Mouse (Mus musculus): ENCODE results near the gene Galnt9. TPM values are rescaled to one million over a fixed set of nuclear protein-coding genes. Genes with fewer than 3 reads are reported as not detected.
A peak's percentile ranks its signal among the peaks of the same experiment; 100 is the strongest.

Galnt9 gene
- polyA plus RNA-seq, 1 experiment: 0.46 TPM

- Histone ChIP-seq H3K27ac (ENCODE audit: insufficient read depth, low read length) (no peak overlapping the region), H3K4me3 (ENCODE audit: insufficient read depth, low read length) (no peak overlapping the region), H3K4me1 (ENCODE audit: control insufficient read depth, insufficient read depth, low read length) (no peaks in the 10 kb centered on the region)
- no peak for TF ChIP-seq POLR2A (IDR thresholded peaks at IDR 0.05; ENCODE audit: low read depth, low read length)
- no peak for TF ChIP-seq CTCF (IDR thresholded peaks at IDR 0.05; ENCODE audit: borderline replicate concordance, insufficient read depth, low read length)
Measured at GRCm38 (mm10) chr5:110596086-110596780, 52.1 kb downstream of the Galnt9 start.

- no peak overlapping the region for H3K27ac ChIP-seq (ENCODE audit: insufficient read depth, low read length)
- TF ChIP-seq CTCF (IDR thresholded peaks at IDR 0.05; ENCODE audit: borderline replicate concordance, insufficient read depth, low read length) (no peak), POLR2A (IDR thresholded peaks at IDR 0.05; ENCODE audit: low read depth, low read length) (no peak)
- H3K4me1 ChIP-seq (ENCODE audit: control insufficient read depth, insufficient read depth, low read length): no peaks in the 10 kb centered on the region
- H3K4me3 ChIP-seq (ENCODE audit: insufficient read depth, low read length): no peak overlapping the region
Measured at GRCm38 (mm10) chr5:110597502-110597901, 53.3 kb downstream of the Galnt9 start.

- Histone ChIP-seq H3K4me1 (ENCODE audit: control insufficient read depth, insufficient read depth, low read length) (no peaks in the 10 kb centered on the region), H3K4me3 (ENCODE audit: insufficient read depth, low read length) (no peak overlapping the region), H3K27ac (ENCODE audit: insufficient read depth, low read length) (no peak overlapping the region)
- TF ChIP-seq CTCF (IDR thresholded peaks at IDR 0.05; ENCODE audit: borderline replicate concordance, insufficient read depth, low read length) (no peak), POLR2A (IDR thresholded peaks at IDR 0.05; ENCODE audit: low read depth, low read length) (no peak)
Measured at GRCm38 (mm10) chr5:110598298-110599095, 54.3 kb downstream of the Galnt9 start.

- Histone ChIP-seq H3K27ac (ENCODE audit: insufficient read depth, low read length) (no peak overlapping the region), H3K4me3 (ENCODE audit: insufficient read depth, low read length) (no peak overlapping the region), H3K4me1 (ENCODE audit: control insufficient read depth, insufficient read depth, low read length) (peaks cover 3% of the 10 kb centered on the region; the same call in 1 of the 2 replicates)
- TF ChIP-seq POLR2A (IDR thresholded peaks at IDR 0.05; ENCODE audit: low read depth, low read length) (no peak), CTCF (IDR thresholded peaks at IDR 0.05; ENCODE audit: borderline replicate concordance, insufficient read depth, low read length) (no peak)
Measured at GRCm38 (mm10) chr5:110603016-110603685, 59.0 kb downstream of the Galnt9 start.

GRCm38 (mm10) chr5:110604311-110604710 is 60.2 kb downstream of the Galnt9 start:
- H3K27ac ChIP-seq (ENCODE audit: insufficient read depth, low read length): peak overlapping the region; percentile 45; the same call in 1 of the 2 replicates
- H3K4me3 ChIP-seq (ENCODE audit: insufficient read depth, low read length): no peak overlapping the region
- TF ChIP-seq CTCF (IDR thresholded peaks at IDR 0.05; ENCODE audit: borderline replicate concordance, insufficient read depth, low read length) (no peak), POLR2A (IDR thresholded peaks at IDR 0.05; ENCODE audit: low read depth, low read length) (no peak)
- H3K4me1 ChIP-seq (ENCODE audit: control insufficient read depth, insufficient read depth, low read length): peaks cover 3% of the 10 kb centered on the region; the same call in 1 of the 2 replicates

GRCm38 (mm10) chr5:110605531-110606221 is 61.5 kb downstream of the Galnt9 start:
- no peak overlapping the region for H3K4me3 ChIP-seq (ENCODE audit: insufficient read depth, low read length)
- no peak overlapping the region for H3K27ac ChIP-seq (ENCODE audit: insufficient read depth, low read length)
- TF ChIP-seq POLR2A (IDR thresholded peaks at IDR 0.05; ENCODE audit: low read depth, low read length) (no peak), CTCF (IDR thresholded peaks at IDR 0.05; ENCODE audit: borderline replicate concordance, insufficient read depth, low read length) (no peak)
- H3K4me1 ChIP-seq (ENCODE audit: control insufficient read depth, insufficient read depth, low read length): peaks cover 3% of the 10 kb centered on the region; the same call in 1 of the 2 replicates

- Histone ChIP-seq H3K27ac (ENCODE audit: insufficient read depth, low read length) (no peak overlapping the region), H3K4me3 (ENCODE audit: insufficient read depth, low read length) (no peak overlapping the region), H3K4me1 (ENCODE audit: control insufficient read depth, insufficient read depth, low read length) (peaks cover 3% of the 10 kb centered on the region; the same call in 1 of the 2 replicates)
- no peak for TF ChIP-seq POLR2A (IDR thresholded peaks at IDR 0.05; ENCODE audit: low read depth, low read length)
- no peak for TF ChIP-seq CTCF (IDR thresholded peaks at IDR 0.05; ENCODE audit: borderline replicate concordance, insufficient read depth, low read length)
Measured at GRCm38 (mm10) chr5:110607767-110608166, 63.6 kb downstream of the Galnt9 start.

- H3K27ac ChIP-seq (ENCODE audit: insufficient read depth, low read length): no peak overlapping the region
- no peak for TF ChIP-seq CTCF (IDR thresholded peaks at IDR 0.05; ENCODE audit: borderline replicate concordance, insufficient read depth, low read length)
- TF ChIP-seq POLR2A (IDR thresholded peaks at IDR 0.05; ENCODE audit: low read depth, low read length): no peak
- no peak overlapping the region for H3K4me3 ChIP-seq (ENCODE audit: insufficient read depth, low read length)
- H3K4me1 ChIP-seq (ENCODE audit: control insufficient read depth, insufficient read depth, low read length): peaks cover 3% of the 10 kb centered on the region; the same call in 1 of the 2 replicates
Measured at GRCm38 (mm10) chr5:110608336-110608735, 64.2 kb downstream of the Galnt9 start.

- peaks cover 3% of the 10 kb centered on the region; the same call in 1 of the 2 replicates for H3K4me1 ChIP-seq (ENCODE audit: control insufficient read depth, insufficient read depth, low read length)
- TF ChIP-seq POLR2A (IDR thresholded peaks at IDR 0.05; ENCODE audit: low read depth, low read length) (no peak), CTCF (IDR thresholded peaks at IDR 0.05; ENCODE audit: borderline replicate concordance, insufficient read depth, low read length) (no peak)
- no peak overlapping the region for H3K4me3 ChIP-seq (ENCODE audit: insufficient read depth, low read length)
- H3K27ac ChIP-seq (ENCODE audit: insufficient read depth, low read length): no peak overlapping the region
Measured at GRCm38 (mm10) chr5:110608941-110609340, 64.8 kb downstream of the Galnt9 start.
